Mouse (Mus musculus) layer of hippocampus, adult 2 months (tissue): ENCODE results near the gene Slc9a9. TPM values are rescaled to one million over a fixed set of nuclear protein-coding genes. Genes with fewer than 3 reads are reported as not detected.

Source experiments
- DNase-seq, 2 experiments: peaks; one replicate each; pipeline ENCODE4 v3.0.0; 2022; ENCODE audit warnings: low spot score in 2 of 2
- H3K27ac ChIP-seq: fragments of 200-600 bp; 2 replicates; pipeline ENCODE4 v1.8.1; 2022
- H3K4me3 ChIP-seq: fragments of 200-600 bp; 2 replicates; pipeline ENCODE4 v1.8.1; 2022; ENCODE audit warnings: mild to moderate bottlenecking
- CTCF ChIP-seq: fragments of 200-600 bp; conservative IDR thresholded peaks from 2 replicates; pipeline ENCODE4 v1.8.1; 2022; ENCODE audit warnings: antibody characterized with exemption, mild to moderate bottlenecking, moderate library complexity
- total RNA-seq, 2 experiments: library from RNA; stranded (reverse); gene quantifications; 2 replicates each; pipeline ENCODE4 v1.2.3; 2021

Gene Slc9a9
- total RNA-seq, 2 experiments from 2014 or later = 18.3 to 19.4 TPM

GRCm38 (mm10) chr9:94723631-94724030 lies 53.9 kb downstream of the Slc9a9 start:
- Histone ChIP-seq H3K27ac (peak overlapping the region; percentile 29), H3K4me3 (no peak overlapping the region)
- DNase-seq = no peak
- no peak for TF ChIP-seq CTCF

- H3K27ac ChIP-seq = peak overlapping the region; percentile 29; the same call in 1 of the 2 replicates
- no peak overlapping the region for H3K4me3 ChIP-seq
- peak in 1 of 2 experiments; percentile 39 for DNase-seq
- no peak for TF ChIP-seq CTCF
Measured at GRCm38 (mm10) chr9:94725121-94725520, 55.4 kb downstream of the Slc9a9 start.

GRCm38 (mm10) chr9:94727457-94727856 lies 57.7 kb downstream of the Slc9a9 start:
- no peak overlapping the region for H3K4me3 ChIP-seq
- no peak overlapping the region for H3K27ac ChIP-seq
- peak; percentile 84 for TF ChIP-seq CTCF
- peak in 1 of 2 experiments; percentile 43 for DNase-seq

GRCm38 (mm10) chr9:94730396-94730795 lies 60.7 kb downstream of the Slc9a9 start:
- no peak overlapping the region for H3K4me3 ChIP-seq
- TF ChIP-seq CTCF = no peak
- H3K27ac ChIP-seq = no peak overlapping the region
- no peak for DNase-seq

GRCm38 (mm10) chr9:94732136-94732535 lies 62.4 kb downstream of the Slc9a9 start:
- no peak overlapping the region for H3K27ac ChIP-seq
- TF ChIP-seq CTCF = no peak
- no peak overlapping the region for H3K4me3 ChIP-seq
- no peak for DNase-seq

- TF ChIP-seq CTCF = no peak
- H3K4me3 ChIP-seq = no peak overlapping the region
- no peak for DNase-seq
- H3K27ac ChIP-seq = no peak overlapping the region
Measured at GRCm38 (mm10) chr9:94732599-94733287, 63.0 kb downstream of the Slc9a9 start.

GRCm38 (mm10) chr9:94734320-94734719 lies 64.6 kb downstream of the Slc9a9 start:
- no peak for TF ChIP-seq CTCF
- no peak for DNase-seq

GRCm38 (mm10) chr9:94737226-94737625 lies 67.5 kb downstream of the Slc9a9 start:
- Histone ChIP-seq H3K27ac (no peak overlapping the region), H3K4me3 (no peak overlapping the region)
- TF ChIP-seq CTCF = no peak
- DNase-seq = no peak

More at GRCm38 (mm10) chr9:94734320-94734719, 64.6 kb downstream of the Slc9a9 start:
- no peak overlapping the region for H3K4me3 ChIP-seq
- H3K27ac ChIP-seq = no peak overlapping the region

GRCm38 (mm10) chr9:94738555-94739427 lies 69.1 kb downstream of the Slc9a9 start:
- peak; percentile 82 to 88 for DNase-seq
- TF ChIP-seq CTCF = peak; percentile 93
- peak overlapping the region; percentile 46; the same call in 1 of the 2 replicates for H3K27ac ChIP-seq
- no peak overlapping the region for H3K4me3 ChIP-seq

GRCm38 (mm10) chr9:94740841-94741240 lies 71.1 kb downstream of the Slc9a9 start:
- no peak for TF ChIP-seq CTCF
- DNase-seq = no peak
- no peak overlapping the region for H3K4me3 ChIP-seq
- H3K27ac ChIP-seq = no peak overlapping the region

GRCm38 (mm10) chr9:94743291-94743690 lies 73.6 kb downstream of the Slc9a9 start:
- Histone ChIP-seq H3K4me3 (no peak overlapping the region), H3K27ac (peak overlapping the region; percentile 54)
- DNase-seq = peak in 1 of 2 experiments; percentile 42
- no peak for TF ChIP-seq CTCF

GRCm38 (mm10) chr9:94748503-94748902 lies 78.8 kb downstream of the Slc9a9 start:
- Histone ChIP-seq H3K27ac (peak overlapping the region; percentile 40), H3K4me3 (no peak overlapping the region)
- DNase-seq = no peak
- no peak for TF ChIP-seq CTCF

- Histone ChIP-seq H3K27ac (no peak overlapping the region), H3K4me3 (no peak overlapping the region)
Measured at GRCm38 (mm10) chr9:94750187-94750586, 80.5 kb downstream of the Slc9a9 start.

More at GRCm38 (mm10) chr9:94750187-94750586, 80.5 kb downstream of the Slc9a9 start:
- DNase-seq = no peak
- TF ChIP-seq CTCF = no peak
